Mouse (Mus musculus) liver, adult 2 months (tissue): ENCODE measurements around the gene Tnip3.

ENCODE experiments used
- CTCF ChIP-seq: fragments of 200-500 bp; IDR thresholded peaks from 2 replicates; pipeline ENCODE4 v1.5.1; 2011; ENCODE audit warnings: low read depth, low read length, control low read depth
- POLR2A ChIP-seq: fragments of 200-500 bp; IDR thresholded peaks from 2 replicates; pipeline ENCODE4 v1.6.1; 2011; ENCODE audit warnings: low read length, control low read depth; ENCODE audit not compliant: insufficient read depth; ENCODE audit errors: extremely low read depth

DNA sequence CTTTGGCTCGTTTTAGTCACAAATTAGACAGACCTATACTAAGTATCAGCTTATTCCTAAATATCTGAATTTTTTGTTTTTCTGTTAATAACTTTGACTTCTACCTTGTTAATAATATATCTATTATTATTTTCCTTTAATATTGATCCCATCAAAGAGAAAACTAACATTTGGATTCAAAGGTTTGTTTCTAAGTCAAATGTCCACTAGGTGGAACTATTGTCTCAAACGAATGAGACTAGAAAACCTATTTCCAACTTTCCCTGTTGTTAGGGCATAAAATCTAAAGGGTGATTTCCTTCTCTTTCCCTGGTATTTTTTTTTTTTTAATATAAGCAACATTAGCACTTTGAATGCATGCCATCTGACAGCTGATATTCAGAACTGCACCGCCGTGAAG, 126.3 kb downstream of the Tnip3 start:
- 0 out of 2 replicates have a peak, but pooled peaks have one; percentile 17 for TF ChIP-seq CTCF
- no peak for TF ChIP-seq POLR2A
